Mouse (Mus musculus) cortical plate, adult 2 months (tissue): Measurements from ENCODE around the gene Bicc1.

Source experiments
- CTCF ChIP-seq: fragments of 200-500 bp; IDR thresholded peaks from 2 replicates; pipeline ENCODE4 v1.5.1; 2011; ENCODE audit warnings: mild to moderate bottlenecking, control low read depth, low read length; ENCODE audit not compliant: insufficient read depth; ENCODE audit errors: extremely low read depth
- POLR2A ChIP-seq: fragments of 200-500 bp; IDR thresholded peaks from 2 replicates; pipeline ENCODE4 v1.6.1; 2011; ENCODE audit warnings: mild to moderate bottlenecking, low read length, control low read depth; ENCODE audit not compliant: insufficient read depth; ENCODE audit errors: extremely low read depth

DNA sequence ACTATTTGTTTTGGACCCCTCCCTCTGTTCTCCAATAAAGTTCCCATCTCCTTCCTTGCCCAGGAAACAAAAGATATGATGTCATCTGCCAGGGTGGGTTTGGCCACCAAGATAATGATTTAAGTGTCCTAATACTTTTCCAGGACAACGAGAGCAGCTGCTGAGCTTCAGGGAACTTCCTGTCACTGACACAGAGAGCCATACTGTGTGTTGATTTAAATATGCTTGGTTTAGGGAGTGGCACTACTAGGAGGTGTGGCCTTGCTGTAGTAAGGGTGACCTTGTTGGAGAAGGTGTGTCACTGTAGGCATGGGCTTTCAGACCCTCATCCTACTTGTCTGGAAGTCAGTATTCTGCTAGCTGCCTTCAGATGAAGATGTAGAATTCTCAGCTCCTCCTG lies 281.5 kb downstream of the Bicc1 start:
- TF ChIP-seq CTCF (no peak), POLR2A (no peak)
